ENCODE assay signal across 17 mouse cellular contexts in genomic region chr5:146283899-146284298, GRCm38 (mm10).
"Had no signal": no experiment of that assay in that cellular context is flagged by ENCODE, and none has a peak within 500 bp of the region (broad histone marks: within the 10 kb centered on the region; RNA-seq: fewer than 3 reads in every experiment).

No protein-coding gene starts in this region.

- H3K4me2 ChIP-seq: limb, embryonic 13.5 days; liver, embryonic 11.5 days; liver, embryonic 15.5 days; midbrain, embryonic 11.5 days had no signal

- H3K9ac ChIP-seq: limb, embryonic 13.5 days; liver, embryonic 15.5 days had no signal

- H3K4me1 ChIP-seq: limb, embryonic 10.5 days; limb, embryonic 13.5 days had no signal

- H3K9me3 ChIP-seq: limb, embryonic 10.5 days; limb, embryonic 13.5 days; liver, embryonic 15.5 days had no signal

- H3K4me3 ChIP-seq: layer of hippocampus, adult 2 months; limb, embryonic 10.5 days; limb, embryonic 13.5 days; liver, embryonic 15.5 days had no signal

- H3K27me3 ChIP-seq: limb, embryonic 13.5 days; liver, embryonic 15.5 days had no signal

- H3K27ac ChIP-seq: kidney, postnatal 0 days; layer of hippocampus, adult 2 months; limb, embryonic 10.5 days; limb, embryonic 13.5 days; liver, embryonic 15.5 days; stomach, postnatal 0 days had no signal

- DNase-seq: kidney, postnatal 25 days; layer of hippocampus, adult 9-11 months; lung, adult 2 months; lung, postnatal 14 days; lung, postnatal 4 days; midbrain, embryonic 14.5 days; thymus, adult 2 months; thymus, postnatal 14 days; thymus, postnatal 4 days had no signal
